Comparison of ENCODE assay signal across 9 mouse cellular contexts in the genomic region with DNA sequence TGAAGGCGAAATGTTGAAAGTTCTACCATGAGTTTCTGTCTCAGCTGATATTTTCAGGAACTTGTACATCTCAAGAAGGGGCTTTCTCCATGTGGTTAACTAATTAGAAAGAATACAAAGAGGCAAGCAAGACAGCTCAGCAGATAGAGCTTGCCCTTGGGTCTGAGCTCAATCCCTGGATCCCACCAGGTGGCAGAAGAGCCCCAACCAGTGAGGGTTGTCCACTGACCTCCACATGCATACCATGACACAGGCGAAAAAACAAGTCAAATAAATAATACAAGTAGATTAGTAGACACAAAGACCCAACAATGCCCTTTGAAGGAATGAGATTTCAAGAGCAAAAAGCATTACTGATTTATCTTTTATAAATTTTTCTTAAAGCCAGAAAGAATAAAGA.
DNase-seq lines count a peak whose midpoint lies in the region; ATAC-seq and TF ChIP-seq lines count a peak whose summit lies in the region.
"Had no signal": no experiment of that assay in that cellular context is flagged by ENCODE, and none has a peak within 500 bp of the region (broad histone marks: within the 10 kb centered on the region; RNA-seq: fewer than 3 reads in every experiment).

No protein-coding gene starts in this region.

- peak; percentile 22; the same call in 1 of the 2 replicates for TF ChIP-seq CTCF in lung, embryonic 14.5 days (IDR thresholded peaks at IDR 0.05; ENCODE audit: low read depth)

- no peak for DNase-seq in forebrain, embryonic 10.5 days (ENCODE audit: extremely low spot score, low spot score)
- DNase-seq in lung, embryonic 14.5 days, result no peak
- DNase-seq in lung, postnatal 36 days, result no peak
- peak; percentile 42 for DNase-seq in adrenal gland, postnatal 10 days
- peak; percentile 62 for DNase-seq in retina, embryonic 14.5 days (ENCODE audit: low spot score)
- no peak for DNase-seq in testis, postnatal 14 days (ENCODE audit: low spot score)
- DNase-seq in T-cell, adult 2 months (ENCODE audit: low spot score), result no peak
- DNase-seq: cerebellum, adult 8-10 months had no signal

- no peaks in the 10 kb centered on the region for H3K9me3 ChIP-seq in forebrain, embryonic 10.5 days
- H3K9me3 ChIP-seq in forebrain, embryonic 13.5 days (replicated peaks), result no peaks in the 10 kb centered on the region
- H3K9me3 ChIP-seq in lung, embryonic 14.5 days (ENCODE audit: low read depth, low read length), result no peaks in the 10 kb centered on the region

- no peaks in the 10 kb centered on the region for H3K27me3 ChIP-seq in forebrain, embryonic 10.5 days (ENCODE audit: poor library complexity, severe bottlenecking)
- no peaks in the 10 kb centered on the region for H3K27me3 ChIP-seq in forebrain, embryonic 13.5 days
- no peaks in the 10 kb centered on the region for H3K27me3 ChIP-seq in lung, embryonic 14.5 days (ENCODE audit: insufficient read depth, low read length)

- no peaks in the 10 kb centered on the region for H3K36me3 ChIP-seq in forebrain, embryonic 10.5 days (replicated peaks)
- H3K36me3 ChIP-seq in forebrain, embryonic 13.5 days (ENCODE audit: poor library complexity, severe bottlenecking), result no peaks in the 10 kb centered on the region
- no peaks in the 10 kb centered on the region for H3K36me3 ChIP-seq in lung, embryonic 14.5 days (ENCODE audit: insufficient read depth)

- H3K4me3 ChIP-seq in forebrain, embryonic 10.5 days, result no peak overlapping the region
- no peak overlapping the region for H3K4me3 ChIP-seq in forebrain, embryonic 13.5 days
- H3K4me3 ChIP-seq in lung, embryonic 14.5 days (ENCODE audit: low read depth, low read length), result no peak overlapping the region

- peaks cover 28% of the 10 kb centered on the region for H3K4me1 ChIP-seq in forebrain, embryonic 10.5 days
- 0 out of 2 replicates have a peak, but pooled peaks cover 2% of the 10 kb centered on the region for H3K4me1 ChIP-seq in forebrain, embryonic 13.5 days
- no peaks in the 10 kb centered on the region for H3K4me1 ChIP-seq in lung, embryonic 14.5 days (ENCODE audit: insufficient read depth)

- 0 out of 2 replicates have a peak overlapping the region, but pooled peaks have one; percentile 21 for H3K27ac ChIP-seq in forebrain, embryonic 10.5 days
- H3K27ac ChIP-seq in forebrain, embryonic 13.5 days, result no peak overlapping the region
- no peak overlapping the region for H3K27ac ChIP-seq in lung, embryonic 14.5 days (ENCODE audit: low read depth)

- no peak overlapping the region for H3K4me2 ChIP-seq in forebrain, embryonic 13.5 days
- H3K4me2 ChIP-seq in lung, embryonic 14.5 days, result no peak overlapping the region

- ATAC-seq in forebrain, embryonic 13.5 days, result no peak
- no peak for ATAC-seq in lung, embryonic 14.5 days (ENCODE audit: insufficient read depth)

- H3K9ac ChIP-seq in forebrain, embryonic 13.5 days, result no peak overlapping the region
- no peak overlapping the region for H3K9ac ChIP-seq in lung, embryonic 14.5 days

- 65% methylated on average over 2 of the region's 2 CpGs for WGBS in forebrain, embryonic 10.5 days
- 48% methylated on average over 2 of the region's 2 CpGs for WGBS in forebrain, embryonic 13.5 days
- 63% methylated on average over 2 of the region's 2 CpGs for WGBS in lung, embryonic 14.5 days

Comparison
In these comparisons a context has a peak if more than half of its experiments do, and no peak if none do; other contexts are left out.
1. DNase-seq: peak in adrenal gland, postnatal 10 days (single experiment) and retina, embryonic 14.5 days (single experiment); none in forebrain, embryonic 10.5 days (single experiment), lung, embryonic 14.5 days (single experiment), lung, postnatal 36 days (single experiment), testis, postnatal 14 days (single experiment) and T-cell, adult 2 months (single experiment).